Mouse (Mus musculus) hindbrain, embryonic 15.5 days (tissue): ENCODE measurements around the gene Ar. TPM values are rescaled to one million over a fixed set of nuclear protein-coding genes. Genes with fewer than 3 reads are reported as not detected.

Experiments used
- ATAC-seq: fragments of 200-750 bp; cut with Nextera tagmentation; 2 replicates; pipeline ENCODE4 v1.8.0; 2017; ENCODE audit warnings: low read depth, moderate number of reproducible peaks, moderate TSS enrichment; ENCODE audit not compliant: low FRiP score
- H3K27ac ChIP-seq: fragments of 300-500 bp; sonication (generic); replicated peaks from 2 replicates; pipeline ENCODE4 v1.5.1; 2015; ENCODE audit warnings: mild to moderate bottlenecking, inconsistent platforms
- H3K27me3 ChIP-seq: fragments of 300-500 bp; sonication (generic); 2 replicates; pipeline ENCODE4 v1.6.1; 2015; ENCODE audit warnings: control low read depth, inconsistent platforms
- H3K36me3 ChIP-seq: fragments of 300-500 bp; sonication (generic); 2 replicates; pipeline ENCODE4 v1.6.1; 2015; ENCODE audit warnings: control low read depth, inconsistent platforms
- H3K4me1 ChIP-seq: fragments of 300-500 bp; sonication (generic); replicated peaks from 2 replicates; pipeline ENCODE4 v1.6.1; 2015; ENCODE audit warnings: control low read depth, inconsistent platforms
- H3K4me2 ChIP-seq: fragments of 300-500 bp; sonication (generic); 2 replicates; pipeline ENCODE4 v1.6.1; 2015; ENCODE audit warnings: moderate library complexity, mild to moderate bottlenecking, inconsistent platforms
- H3K4me3 ChIP-seq: fragments of 300-500 bp; sonication (generic); 2 replicates; pipeline ENCODE4 v1.5.1; 2015; ENCODE audit warnings: mild to moderate bottlenecking, inconsistent platforms
- H3K9ac ChIP-seq: fragments of 300-500 bp; sonication (generic); 2 replicates; pipeline ENCODE4 v1.6.1; 2015; ENCODE audit warnings: inconsistent platforms
- H3K9me3 ChIP-seq: fragments of 300-500 bp; sonication (generic); 2 replicates; pipeline ENCODE4 v1.6.1; 2016; ENCODE audit warnings: control low read depth, inconsistent platforms
- WGBS: fragments of 180-500 bp; shearing (Covaris S2); methylation state at CpG from one replicate; pipeline ENCODE4 v1.1.7; 2015; 5-methylcytosine and 5-hydroxymethylcytosine counted together
- polyA plus RNA-seq: library from polyadenylated mRNA; unstranded; fragments of >200 nt; fragmentation: Nextera tagmentation; extraction: Ambion mirVana; gene quantifications from 2 replicates; pipeline ENCODE4 v1.2.1, GENCODE M21; 2015

The Ar gene
- polyA plus RNA-seq: 0.08 and 0.09 TPM in 2 replicates

- 26% methylated on average over 25 of the region's 27 CpGs for WGBS
- Histone ChIP-seq H3K9me3 (no peaks in the 10 kb centered on the region), H3K4me3 (peak within 1 kb of the TSS; percentile 45), H3K36me3 (no peaks in the 10 kb centered on the region), H3K27me3 (peaks cover 28% of the 10 kb centered on the region), H3K27ac (no peak within 1 kb of the TSS), H3K9ac (0 out of 2 replicates have a peak within 1 kb of the TSS, but pooled peaks have one; percentile 37), H3K4me1 (0 out of 2 replicates have a peak, but pooled peaks cover 15% of the 10 kb centered on the region), H3K4me2 (peak within 1 kb of the TSS; percentile 79)
- 0 out of 2 replicates have a peak, but pooled peaks have one; percentile 30 for ATAC-seq
Observed at GRCm38 (mm10) chrX:98148531-98149342, at the start of gene Ar. Gene Ar, plus strand, starts transcription at chrX:98148769.

GRCm38 (mm10) chrX:98149724-98150392 is 1.3 kb downstream of the Ar start:
- WGBS: 20% methylated on average over 30 of the region's 30 CpGs
- 0 out of 2 replicates have a peak, but pooled peaks cover 15% of the 10 kb centered on the region for H3K4me1 ChIP-seq
- peak; percentile 56; the same call in 1 of the 2 replicates for ATAC-seq
- H3K27me3 ChIP-seq: peaks cover 28% of the 10 kb centered on the region
- H3K9me3 ChIP-seq: no peaks in the 10 kb centered on the region
- no peak overlapping the region for H3K27ac ChIP-seq
- 0 out of 2 replicates have a peak overlapping the region, but pooled peaks have one; percentile 37 for H3K9ac ChIP-seq
- H3K4me3 ChIP-seq: peak overlapping the region; percentile 45
- no peaks in the 10 kb centered on the region for H3K36me3 ChIP-seq
- H3K4me2 ChIP-seq: peak overlapping the region; percentile 79

GRCm38 (mm10) chrX:98150393-98151119 is 2.0 kb downstream of the Ar start:
- WGBS: 16% methylated on average over 32 of the region's 33 CpGs
- peak overlapping the region; percentile 79 for H3K4me2 ChIP-seq
- no peak overlapping the region for H3K9ac ChIP-seq
- H3K27ac ChIP-seq: no peak overlapping the region
- H3K27me3 ChIP-seq: peaks cover 28% of the 10 kb centered on the region
- H3K36me3 ChIP-seq: no peaks in the 10 kb centered on the region
- H3K9me3 ChIP-seq: no peaks in the 10 kb centered on the region
- H3K4me3 ChIP-seq: peak overlapping the region; percentile 45
- H3K4me1 ChIP-seq: 0 out of 2 replicates have a peak, but pooled peaks cover 15% of the 10 kb centered on the region
- peak; percentile 42 for ATAC-seq

- H3K27me3 ChIP-seq: no peaks in the 10 kb centered on the region
- H3K36me3 ChIP-seq: no peaks in the 10 kb centered on the region
- no peaks in the 10 kb centered on the region for H3K9me3 ChIP-seq
- no peak for ATAC-seq
- H3K27ac ChIP-seq: no peak overlapping the region
- no peak overlapping the region for H3K4me2 ChIP-seq
- no peak overlapping the region for H3K9ac ChIP-seq
- H3K4me1 ChIP-seq: no peaks in the 10 kb centered on the region
- no peak overlapping the region for H3K4me3 ChIP-seq
Observed at GRCm38 (mm10) chrX:98189759-98190158, 41.2 kb downstream of the Ar start.

- H3K9me3 ChIP-seq: no peaks in the 10 kb centered on the region
- WGBS: 56% methylated on average over 3 of the region's 3 CpGs
- H3K36me3 ChIP-seq: no peaks in the 10 kb centered on the region
- no peak overlapping the region for H3K9ac ChIP-seq
- H3K4me3 ChIP-seq: no peak overlapping the region
- no peaks in the 10 kb centered on the region for H3K27me3 ChIP-seq
- ATAC-seq: no peak
- H3K27ac ChIP-seq: no peak overlapping the region
- H3K4me2 ChIP-seq: no peak overlapping the region
- H3K4me1 ChIP-seq: no peaks in the 10 kb centered on the region
Observed at GRCm38 (mm10) chrX:98205766-98206165, 57.2 kb downstream of the Ar start.

- ATAC-seq: no peak
- Histone ChIP-seq H3K4me2 (no peak overlapping the region), H3K9me3 (no peaks in the 10 kb centered on the region), H3K36me3 (no peaks in the 10 kb centered on the region), H3K27me3 (no peaks in the 10 kb centered on the region), H3K4me3 (no peak overlapping the region), H3K4me1 (no peaks in the 10 kb centered on the region), H3K27ac (no peak overlapping the region), H3K9ac (no peak overlapping the region)
- 74% methylated on average over 4 of the region's 4 CpGs for WGBS
Observed at GRCm38 (mm10) chrX:98207166-98207565, 58.6 kb downstream of the Ar start.

- Histone ChIP-seq H3K27me3 (no peaks in the 10 kb centered on the region), H3K36me3 (no peaks in the 10 kb centered on the region), H3K9ac (no peak overlapping the region), H3K4me1 (no peaks in the 10 kb centered on the region), H3K4me3 (no peak overlapping the region), H3K4me2 (no peak overlapping the region), H3K27ac (no peak overlapping the region), H3K9me3 (no peaks in the 10 kb centered on the region)
- no peak for ATAC-seq
- WGBS: 76% methylated on average over 1 of the region's 1 CpGs
Observed at GRCm38 (mm10) chrX:98216103-98216502, 67.5 kb downstream of the Ar start.

GRCm38 (mm10) chrX:98239011-98239410 is 90.4 kb downstream of the Ar start:
- Histone ChIP-seq H3K9ac (no peak overlapping the region), H3K4me2 (no peak overlapping the region), H3K4me3 (no peak overlapping the region), H3K36me3 (no peaks in the 10 kb centered on the region), H3K27ac (no peak overlapping the region), H3K27me3 (no peaks in the 10 kb centered on the region), H3K4me1 (no peaks in the 10 kb centered on the region), H3K9me3 (no peaks in the 10 kb centered on the region)
- 86% methylated on average over 4 of the region's 4 CpGs for WGBS
- ATAC-seq: no peak

GRCm38 (mm10) chrX:98245108-98245507 is 96.5 kb downstream of the Ar start:
- no peaks in the 10 kb centered on the region for H3K27me3 ChIP-seq
- no peaks in the 10 kb centered on the region for H3K36me3 ChIP-seq
- no peaks in the 10 kb centered on the region for H3K9me3 ChIP-seq
- H3K4me1 ChIP-seq: no peaks in the 10 kb centered on the region
- no peak overlapping the region for H3K4me3 ChIP-seq
- no peak for ATAC-seq
- no peak overlapping the region for H3K27ac ChIP-seq
- 98% methylated on average over 2 of the region's 2 CpGs for WGBS
- no peak overlapping the region for H3K4me2 ChIP-seq
- no peak overlapping the region for H3K9ac ChIP-seq

- no peak for ATAC-seq
- Histone ChIP-seq H3K4me1 (no peaks in the 10 kb centered on the region), H3K4me3 (no peak overlapping the region), H3K36me3 (no peaks in the 10 kb centered on the region), H3K9ac (no peak overlapping the region), H3K27ac (no peak overlapping the region), H3K4me2 (no peak overlapping the region), H3K9me3 (no peaks in the 10 kb centered on the region), H3K27me3 (no peaks in the 10 kb centered on the region)
- WGBS: 80% methylated on average over 4 of the region's 4 CpGs
Observed at GRCm38 (mm10) chrX:98248363-98248762, 99.8 kb downstream of the Ar start.

GRCm38 (mm10) chrX:98259620-98260019 is 111.1 kb downstream of the Ar start:
- Histone ChIP-seq H3K27me3 (no peaks in the 10 kb centered on the region), H3K36me3 (no peaks in the 10 kb centered on the region), H3K9ac (no peak overlapping the region), H3K4me2 (no peak overlapping the region), H3K4me1 (no peaks in the 10 kb centered on the region), H3K9me3 (no peaks in the 10 kb centered on the region), H3K4me3 (no peak overlapping the region), H3K27ac (no peak overlapping the region)
- 85% methylated on average over 2 of the region's 2 CpGs for WGBS
- no peak for ATAC-seq

GRCm38 (mm10) chrX:98265755-98266154 is 117.2 kb downstream of the Ar start:
- Histone ChIP-seq H3K27ac (no peak overlapping the region), H3K9ac (no peak overlapping the region), H3K4me1 (no peaks in the 10 kb centered on the region), H3K27me3 (no peaks in the 10 kb centered on the region), H3K4me2 (no peak overlapping the region), H3K9me3 (no peaks in the 10 kb centered on the region), H3K4me3 (no peak overlapping the region), H3K36me3 (no peaks in the 10 kb centered on the region)
- no peak for ATAC-seq
- 86% methylated on average over 2 of the region's 2 CpGs for WGBS
